Mouse (Mus musculus) MEL-GATA-1-ER (cell line): Measurements from ENCODE around the gene Nptn.

ENCODE experiments used
- DNase-seq: peaks from one replicate; pipeline ENCODE4 v3.0.0-alpha.2; 2012; ENCODE audit warnings: low read depth; ENCODE audit errors: extremely low read depth

Nptn gene

DNA sequence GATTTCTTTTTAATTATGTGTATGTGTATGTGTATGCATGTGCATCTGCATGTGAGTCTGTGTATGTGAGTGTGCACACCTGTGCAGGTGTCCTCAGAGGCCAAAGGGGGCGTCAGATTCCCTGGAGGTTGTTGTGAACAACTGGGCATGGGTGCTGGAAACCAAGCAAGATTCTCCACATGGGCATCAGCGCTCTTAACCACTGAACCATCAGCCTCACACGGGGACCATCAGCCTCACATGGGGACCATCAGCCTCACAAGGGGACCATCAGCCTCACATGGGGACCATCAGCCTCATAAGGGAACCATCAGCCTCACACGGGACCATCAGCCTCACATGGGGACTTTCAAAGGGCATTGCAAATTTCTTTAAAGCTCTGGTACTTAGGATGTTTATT is 108.7 kb downstream of the Nptn start:
- DNase-seq, result no peak

DNA sequence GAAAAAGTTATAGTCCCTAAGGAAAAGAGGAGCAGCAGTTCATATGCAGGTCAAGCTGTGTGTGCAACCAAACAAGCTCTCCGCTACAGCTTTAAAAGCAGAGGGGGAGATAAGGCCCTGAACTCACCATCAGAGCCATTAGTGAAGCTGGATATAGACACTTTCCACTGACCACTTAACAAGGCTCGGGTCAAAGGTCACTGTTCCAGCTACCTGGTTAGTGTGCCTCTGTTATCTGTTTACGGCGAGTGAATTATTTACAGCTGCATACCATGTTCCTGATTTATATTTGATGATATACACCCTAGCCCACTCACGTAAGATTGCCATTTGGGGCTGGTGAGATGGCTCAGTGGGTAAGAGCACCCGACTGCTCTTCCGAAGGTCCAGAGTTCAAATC is 109.4 kb downstream of the Nptn start:
- no peak for DNase-seq

DNA sequence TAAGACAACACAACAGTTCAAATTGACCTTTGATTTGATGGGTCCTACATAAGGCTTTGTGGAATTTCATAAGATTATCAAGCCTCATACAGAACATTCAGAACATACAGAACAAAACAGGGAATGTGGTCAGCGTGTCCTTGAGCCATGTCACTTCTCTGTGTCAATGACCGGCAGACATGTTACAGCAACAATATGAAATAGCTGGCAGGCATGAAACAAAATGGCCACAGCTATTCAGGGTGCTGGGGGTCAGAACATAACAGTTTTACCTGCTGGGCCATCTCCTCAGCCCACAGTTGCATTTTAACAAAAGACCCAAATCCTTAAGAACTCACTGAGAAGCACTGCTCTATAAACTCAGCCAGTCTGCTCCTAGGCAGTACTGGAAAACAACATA is 116.4 kb downstream of the Nptn start:
- no peak for DNase-seq

DNA sequence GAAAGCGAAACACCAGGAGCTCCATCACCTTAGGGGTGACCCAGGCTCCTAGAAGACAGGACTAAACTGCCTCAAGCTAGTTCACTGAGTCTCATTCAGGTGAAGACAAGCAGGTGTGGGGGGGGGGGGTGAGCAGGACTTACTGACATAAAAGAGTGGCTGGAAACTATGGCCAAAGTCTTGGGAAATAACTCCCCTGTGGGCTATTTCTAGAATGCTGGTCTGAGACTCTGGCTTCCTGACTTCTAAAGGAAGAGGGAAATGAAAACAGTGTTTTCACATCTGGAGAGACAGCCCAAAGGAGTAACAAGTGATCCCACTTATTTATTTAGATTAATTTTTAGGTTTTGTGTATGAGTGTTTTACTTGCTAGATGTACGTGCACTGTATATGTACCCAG is 119.7 kb downstream of the Nptn start:
- no peak for DNase-seq

DNA sequence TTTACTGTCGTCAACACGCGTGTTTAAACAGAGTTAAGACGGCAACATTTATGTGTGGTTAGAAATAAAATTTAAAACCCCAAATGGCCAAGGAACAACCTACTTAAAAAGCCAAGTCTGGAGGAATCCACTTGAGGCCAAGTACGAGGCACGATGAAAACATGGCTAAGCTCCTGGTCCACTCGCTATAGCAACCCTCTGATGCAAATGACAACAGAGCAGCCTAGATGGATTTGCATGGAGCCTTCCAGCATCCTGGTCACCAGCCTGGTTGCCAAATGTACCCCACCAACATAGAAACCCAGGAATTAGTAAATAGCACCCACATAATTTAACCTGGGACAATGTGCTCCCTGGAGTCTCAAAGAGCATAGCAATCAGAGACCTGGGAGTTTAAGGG is 121.7 kb downstream of the Nptn start:
- no peak for DNase-seq

DNA sequence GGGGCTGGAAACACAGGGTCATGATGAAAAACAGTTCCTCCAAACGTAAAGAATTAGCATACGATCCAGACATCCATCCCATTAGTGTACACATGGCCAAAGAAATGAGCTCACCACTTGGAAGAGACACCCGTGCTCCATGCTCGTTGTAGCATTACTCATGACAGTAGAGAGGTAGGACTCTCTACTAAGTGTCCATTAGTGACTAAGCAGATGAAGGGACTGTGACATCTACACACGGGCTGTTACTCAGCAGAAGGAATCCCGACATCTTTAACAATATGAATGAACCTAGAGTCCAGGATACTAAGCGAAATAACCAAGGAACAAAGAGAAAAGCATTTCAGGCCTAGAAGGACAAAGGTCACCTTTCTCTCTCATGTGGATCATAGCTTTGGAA is 124.0 kb downstream of the Nptn start:
- DNase-seq, result no peak
